Mouse (Mus musculus) testis, postnatal 10 days (tissue): ENCODE measurements around the gene Hist1h3i.
"Not testable (repeated sequence)": the region's sequence is repeated elsewhere in the genome, so short reads cannot be mapped to it uniquely, and the experiment has no call there.

Experiments used
- DNase-seq: peaks from one replicate; pipeline ENCODE4 v3.0.0; 2021; ENCODE audit warnings: low spot score

Hist1h3i gene

DNA sequence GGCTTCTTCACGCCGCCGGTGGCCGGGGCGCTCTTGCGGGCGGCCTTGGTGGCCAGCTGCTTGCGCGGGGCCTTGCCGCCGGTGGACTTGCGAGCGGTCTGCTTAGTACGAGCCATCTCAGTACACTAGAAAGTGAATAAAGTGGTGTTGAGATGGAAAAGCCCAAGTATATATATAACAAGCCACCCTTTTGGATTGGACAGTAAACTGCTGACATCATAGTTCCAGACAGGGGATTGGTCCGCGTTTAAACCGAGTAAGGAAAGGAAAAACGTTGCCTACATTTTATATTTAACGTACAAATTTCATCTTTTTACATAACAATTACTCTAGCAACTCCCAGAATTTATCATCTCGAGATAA, at the start of gene Hist1h3i:
Hist1h3i (minus strand) TSS at position 116 of the 363 bp plus-strand sequence.
- DNase-seq, result no peak

DNA sequence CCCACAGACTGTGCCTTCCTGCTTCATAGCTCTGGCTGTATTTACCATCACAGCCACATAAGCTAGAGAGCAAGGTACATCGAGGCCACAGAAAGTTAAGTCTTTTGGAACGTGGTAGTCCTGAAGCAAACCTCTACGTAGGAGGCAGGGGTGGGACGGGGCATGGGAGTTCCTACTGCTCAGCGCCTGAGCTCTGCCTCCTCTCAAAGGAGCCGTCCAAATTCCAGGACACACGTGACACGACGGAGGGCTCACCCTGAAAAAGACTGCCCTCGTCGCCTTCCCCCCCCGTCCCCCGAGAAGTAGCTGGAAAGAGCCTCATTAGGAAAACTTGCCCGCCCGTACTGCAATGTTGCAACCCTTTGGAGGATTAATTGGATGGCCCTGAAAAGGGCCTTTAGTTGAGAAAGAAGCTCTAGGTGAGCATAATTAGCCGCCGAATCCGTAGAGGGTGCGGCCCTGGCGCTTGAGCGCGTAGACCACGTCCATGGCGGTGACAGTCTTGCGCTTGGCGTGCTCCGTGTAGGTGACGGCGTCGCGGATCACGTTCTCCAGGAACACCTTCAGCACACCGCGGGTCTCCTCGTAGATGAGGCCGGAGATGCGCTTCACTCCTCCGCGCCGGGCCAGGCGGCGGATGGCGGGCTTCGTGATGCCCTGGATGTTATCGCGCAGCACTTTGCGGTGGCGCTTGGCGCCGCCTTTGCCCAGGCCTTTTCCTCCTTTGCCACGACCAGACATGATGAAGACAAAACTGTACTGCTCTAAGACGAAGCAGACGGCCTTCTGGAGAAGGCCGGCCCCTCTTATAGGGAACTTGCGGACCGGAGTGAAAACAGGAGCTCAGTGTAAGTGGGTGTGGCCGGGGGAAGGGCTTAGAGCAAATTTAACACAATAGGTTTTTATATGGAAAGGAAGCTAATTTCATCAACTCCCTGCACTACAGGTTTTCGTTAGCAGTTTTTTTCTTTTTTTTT, 48.5 kb upstream of the Hist1h3i start, which contains the start of gene Hist1h4n:
Hist1h4n (minus strand) TSS at position 779 of the 977 bp plus-strand sequence.
- not testable (repeated sequence) for DNase-seq

DNA sequence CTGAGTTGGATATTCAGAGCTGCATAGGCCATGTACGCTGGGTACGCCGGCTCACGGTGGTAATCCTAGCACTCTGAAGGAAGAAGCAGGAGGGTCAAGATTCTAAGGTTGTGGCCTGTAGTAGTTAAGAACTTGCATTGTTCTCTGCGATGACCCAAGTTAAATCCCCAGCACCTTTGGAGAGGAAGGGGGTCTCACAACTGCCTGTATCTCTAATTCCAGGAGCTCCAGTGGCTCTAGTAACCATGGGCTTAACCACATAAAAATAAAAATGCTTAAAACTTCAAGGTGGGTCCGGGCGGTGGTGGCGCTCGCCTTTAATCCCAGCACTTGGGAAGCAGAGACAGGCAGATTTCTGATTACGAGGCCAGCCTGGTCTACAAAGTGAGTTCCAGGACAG, 47.2 kb upstream of the Hist1h3i start:
- DNase-seq, result no peak

DNA sequence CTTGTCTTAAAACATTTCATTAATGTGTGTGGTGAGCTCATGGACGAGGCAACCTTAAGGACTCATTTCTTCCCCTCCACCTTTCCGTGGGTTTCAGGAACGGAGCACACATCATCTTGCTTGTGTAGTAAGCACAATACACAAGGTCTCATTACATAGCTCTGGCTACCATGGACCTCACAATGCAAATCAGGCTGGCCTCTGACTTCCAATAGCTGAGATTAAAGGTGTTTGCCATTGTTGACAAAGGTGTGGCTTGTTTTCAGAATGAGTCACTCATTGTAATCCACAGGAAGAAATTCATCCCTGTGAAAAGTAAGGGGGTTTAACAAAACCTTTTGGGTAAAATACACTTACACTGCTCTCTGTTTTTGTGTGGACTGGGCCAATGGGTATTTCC, 45.3 kb upstream of the Hist1h3i start:
- no peak for DNase-seq

DNA sequence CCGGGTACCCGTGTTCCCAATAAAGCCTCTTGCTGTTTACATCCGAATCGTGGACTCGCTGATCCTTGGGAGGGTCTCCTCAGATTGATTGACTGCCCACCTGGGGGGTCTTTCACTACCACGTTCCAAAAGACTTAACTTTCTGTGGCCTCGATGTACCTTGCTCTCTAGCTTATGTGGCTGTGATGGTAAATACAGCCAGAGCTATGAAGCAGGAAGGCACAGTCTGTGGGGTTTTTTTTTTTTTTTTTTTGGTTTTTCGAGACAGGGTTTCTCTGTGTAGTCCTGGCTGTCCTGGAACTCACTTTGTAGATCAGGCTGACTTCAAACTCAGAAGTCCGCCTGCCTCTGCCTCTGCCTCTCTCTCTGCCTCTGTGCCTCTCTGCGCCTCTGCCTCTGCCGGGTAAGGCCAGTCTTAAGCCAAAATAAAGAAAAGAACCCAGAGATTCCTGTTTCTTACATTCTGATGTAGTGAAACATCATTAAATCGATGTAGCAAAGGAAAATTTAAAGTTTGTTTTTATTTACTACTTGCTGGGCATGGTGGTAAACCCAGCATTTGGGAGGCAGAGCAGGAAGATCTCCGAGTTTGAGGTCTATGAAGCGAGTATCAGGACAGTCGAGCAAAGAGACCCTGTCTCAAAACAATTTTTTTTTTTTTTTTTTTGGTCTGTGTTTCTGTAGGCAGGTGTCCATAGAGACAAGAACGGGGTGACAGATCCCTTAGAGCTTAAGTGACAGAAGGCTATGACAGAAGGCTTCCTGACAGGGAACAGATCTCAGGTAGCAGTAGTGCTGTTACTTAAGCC, 37.1 kb upstream of the Hist1h3i start:
- not testable (repeated sequence) for DNase-seq

DNA sequence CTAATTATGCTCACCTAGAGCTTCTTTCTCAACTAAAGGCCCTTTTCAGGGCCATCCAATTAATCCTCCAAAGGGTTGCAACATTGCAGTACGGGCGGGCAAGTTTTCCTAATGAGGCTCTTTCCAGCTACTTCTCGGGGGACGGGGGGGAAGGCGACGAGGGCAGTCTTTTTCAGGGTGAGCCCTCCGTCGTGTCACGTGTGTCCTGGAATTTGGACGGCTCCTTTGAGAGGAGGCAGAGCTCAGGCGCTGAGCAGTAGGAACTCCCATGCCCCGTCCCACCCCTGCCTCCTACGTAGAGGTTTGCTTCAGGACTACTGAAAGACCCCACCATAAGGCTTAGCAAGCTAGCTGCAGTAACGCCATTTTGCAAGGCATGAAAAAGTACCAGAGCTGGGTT, 28.9 kb upstream of the Hist1h3i start:
- not testable (repeated sequence) for DNase-seq

DNA sequence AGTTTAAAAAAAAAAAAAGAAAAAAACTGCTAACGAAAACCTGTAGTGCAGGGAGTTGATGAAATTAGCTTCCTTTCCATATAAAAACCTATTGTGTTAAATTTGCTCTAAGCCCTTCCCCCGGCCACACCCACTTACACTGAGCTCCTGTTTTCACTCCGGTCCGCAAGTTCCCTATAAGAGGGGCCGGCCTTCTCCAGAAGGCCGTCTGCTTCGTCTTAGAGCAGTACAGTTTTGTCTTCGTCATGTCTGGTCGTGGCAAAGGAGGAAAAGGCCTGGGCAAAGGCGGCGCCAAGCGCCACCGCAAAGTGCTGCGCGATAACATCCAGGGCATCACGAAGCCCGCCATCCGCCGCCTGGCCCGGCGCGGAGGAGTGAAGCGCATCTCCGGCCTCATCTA, 28.4 kb upstream of the Hist1h3i start, which contains the start of gene Hist1h4m:
Hist1h4m (plus strand) TSS at position 208 of the 400 bp plus-strand sequence.
- not testable (repeated sequence) for DNase-seq

DNA sequence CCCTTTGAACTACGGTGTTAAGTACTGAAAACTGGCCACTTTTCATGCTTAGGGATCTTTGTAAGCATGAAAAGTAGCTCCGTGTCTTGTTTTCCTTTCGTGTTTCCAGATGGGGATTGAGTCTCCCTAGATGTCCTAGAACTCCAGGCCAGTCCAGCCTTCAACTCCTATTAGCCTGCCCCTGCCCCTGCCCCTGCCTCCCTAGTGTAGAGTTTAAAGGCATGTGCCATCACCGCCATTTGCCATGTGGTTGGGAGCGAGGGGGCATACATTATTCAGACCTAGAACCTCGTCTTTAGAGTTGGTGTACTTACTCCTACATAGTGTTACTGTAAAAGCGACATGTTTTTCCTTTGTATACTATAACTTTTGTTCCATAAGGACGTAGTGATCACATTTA, 27.9 kb upstream of the Hist1h3i start:
- not testable (repeated sequence) for DNase-seq

DNA sequence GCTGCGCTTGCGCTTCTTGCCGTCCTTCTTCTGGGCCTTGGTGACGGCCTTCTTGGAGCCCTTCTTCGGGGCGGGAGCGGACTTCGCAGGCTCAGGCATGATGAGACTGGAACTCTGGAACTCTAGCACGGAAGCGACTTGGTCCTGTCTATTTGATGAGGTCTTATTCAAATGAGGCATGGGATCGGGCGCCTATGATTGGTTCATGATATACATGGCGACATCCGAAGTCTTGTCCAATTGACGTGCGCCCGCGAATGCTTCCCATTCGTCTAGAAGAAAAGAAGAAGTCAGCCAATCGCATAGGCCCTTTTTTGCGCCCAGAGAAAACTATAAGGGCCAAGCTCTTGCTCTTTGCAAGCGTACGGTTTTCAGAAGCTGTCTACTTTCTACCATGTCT, 26.9 kb upstream of the Hist1h3i start, which contains the start of the genes Hist1h2bq and Hist1h2ao:
Hist1h2bq (minus strand) TSS at position 125 of the 400 bp plus-strand sequence.
Hist1h2ao (plus strand) TSS at position 393 of the 400 bp plus-strand sequence.
- DNase-seq, result not testable (repeated sequence)

DNA sequence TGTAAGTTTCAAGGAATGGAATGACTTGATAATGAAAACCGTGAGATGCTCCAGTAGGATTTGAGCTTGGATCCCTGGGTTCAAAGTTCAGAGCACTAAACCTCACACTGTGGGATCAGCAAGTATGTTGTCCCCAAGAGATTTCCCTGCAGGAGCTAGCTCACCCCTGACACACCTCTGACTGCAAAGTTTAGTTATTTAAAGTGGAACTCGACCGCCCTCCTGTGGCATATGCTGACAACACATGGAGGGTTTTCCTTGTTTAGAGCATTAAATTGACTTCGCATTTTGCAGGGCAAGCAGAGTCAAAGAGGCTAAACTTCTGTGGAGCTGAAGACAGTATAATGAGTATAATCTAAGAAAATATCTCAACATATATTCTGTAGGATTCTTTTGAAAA, 19.9 kb upstream of the Hist1h3i start:
- DNase-seq, result not testable (repeated sequence)

DNA sequence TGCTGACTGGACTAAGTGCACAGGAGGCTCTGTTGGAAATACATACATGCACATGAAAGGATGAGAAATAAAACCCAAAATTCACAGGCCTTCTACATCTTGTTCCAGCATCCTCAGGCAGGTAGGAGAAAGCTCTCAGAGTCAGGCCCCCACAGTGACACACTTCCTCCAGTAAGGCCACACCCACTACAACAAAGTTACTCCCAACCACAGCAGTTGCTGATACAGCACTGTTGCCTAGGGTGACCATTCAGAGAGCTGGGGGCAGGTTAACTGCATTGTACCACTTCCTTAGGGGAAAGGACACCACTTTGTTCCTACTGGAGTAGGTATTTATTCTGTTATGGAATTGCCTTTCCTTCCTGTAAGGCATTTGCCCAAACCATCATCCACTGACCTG, 14.0 kb upstream of the Hist1h3i start:
- not testable (repeated sequence) for DNase-seq

DNA sequence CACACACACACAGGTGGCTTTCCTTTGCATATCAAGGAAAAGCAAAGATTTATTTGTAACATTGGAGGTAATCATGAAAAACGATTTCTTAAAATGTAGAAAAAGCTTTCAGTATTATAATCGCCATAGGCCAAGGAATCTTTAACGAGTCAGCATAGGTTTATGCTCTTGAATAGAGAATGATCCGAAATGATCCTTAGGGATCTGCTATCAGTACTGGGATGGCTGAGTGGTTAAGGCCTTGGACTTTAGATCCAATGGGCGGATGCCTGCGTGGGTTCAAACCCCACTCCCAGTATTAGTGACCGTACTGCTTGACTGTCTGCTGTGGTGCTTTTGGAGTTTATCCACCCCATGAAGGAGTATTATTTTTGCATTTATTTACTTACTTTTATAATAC, 12.4 kb upstream of the Hist1h3i start:
- DNase-seq, result no peak

DNA sequence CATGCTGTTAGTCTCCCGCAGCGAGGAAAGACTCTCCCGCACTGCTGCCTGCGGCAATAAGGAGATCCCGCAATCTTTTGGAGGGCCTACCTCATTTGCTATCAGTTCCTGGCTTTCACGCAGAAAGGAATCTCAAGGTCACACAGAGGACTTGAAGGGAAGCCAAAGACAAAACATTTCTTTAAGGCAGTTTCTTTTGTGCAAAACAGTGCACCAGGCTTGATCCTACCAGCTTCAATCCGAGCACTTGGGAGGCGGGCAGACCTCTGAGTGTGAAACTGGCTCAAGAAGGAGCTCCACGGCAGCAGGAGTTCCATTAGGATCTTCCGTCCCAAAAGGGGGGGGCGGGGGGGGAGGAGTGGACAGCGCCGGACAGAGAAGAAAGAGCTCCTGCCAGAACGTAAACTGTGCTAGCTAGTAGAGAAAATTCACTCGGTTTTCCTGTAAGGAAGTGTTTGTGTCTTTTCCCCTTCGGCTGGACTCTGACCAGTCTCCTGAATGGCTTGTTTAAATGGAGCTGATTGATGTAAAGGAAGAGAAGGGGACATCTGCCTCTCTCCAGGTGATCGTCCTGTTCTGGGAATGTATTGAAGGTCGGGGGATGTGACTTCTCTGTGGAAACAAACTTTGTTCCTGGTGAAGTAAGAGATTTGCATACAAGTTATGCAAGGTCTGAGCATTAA, 7.6 kb upstream of the Hist1h3i start:
- DNase-seq, result peak; percentile 43

DNA sequence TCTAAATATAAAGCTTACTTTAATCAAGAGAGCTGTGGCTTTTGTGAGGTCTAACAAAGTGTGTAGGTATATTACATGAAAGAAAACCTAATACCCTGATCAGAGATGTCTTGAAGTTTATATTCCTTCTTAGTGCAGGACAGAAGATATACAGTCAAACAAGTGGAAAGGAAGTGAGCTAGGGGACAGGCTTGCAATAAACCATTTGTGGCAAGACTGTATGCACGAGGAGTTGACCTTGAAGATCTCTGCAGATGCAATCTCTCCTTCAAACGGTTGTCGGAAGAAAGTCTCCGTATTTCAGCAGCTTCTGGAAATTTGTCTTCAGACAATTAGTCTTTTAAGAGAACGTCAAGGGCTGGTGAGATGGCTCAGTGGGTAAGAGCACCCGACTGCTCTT, 6.8 kb upstream of the Hist1h3i start:
- peak; percentile 12 for DNase-seq

DNA sequence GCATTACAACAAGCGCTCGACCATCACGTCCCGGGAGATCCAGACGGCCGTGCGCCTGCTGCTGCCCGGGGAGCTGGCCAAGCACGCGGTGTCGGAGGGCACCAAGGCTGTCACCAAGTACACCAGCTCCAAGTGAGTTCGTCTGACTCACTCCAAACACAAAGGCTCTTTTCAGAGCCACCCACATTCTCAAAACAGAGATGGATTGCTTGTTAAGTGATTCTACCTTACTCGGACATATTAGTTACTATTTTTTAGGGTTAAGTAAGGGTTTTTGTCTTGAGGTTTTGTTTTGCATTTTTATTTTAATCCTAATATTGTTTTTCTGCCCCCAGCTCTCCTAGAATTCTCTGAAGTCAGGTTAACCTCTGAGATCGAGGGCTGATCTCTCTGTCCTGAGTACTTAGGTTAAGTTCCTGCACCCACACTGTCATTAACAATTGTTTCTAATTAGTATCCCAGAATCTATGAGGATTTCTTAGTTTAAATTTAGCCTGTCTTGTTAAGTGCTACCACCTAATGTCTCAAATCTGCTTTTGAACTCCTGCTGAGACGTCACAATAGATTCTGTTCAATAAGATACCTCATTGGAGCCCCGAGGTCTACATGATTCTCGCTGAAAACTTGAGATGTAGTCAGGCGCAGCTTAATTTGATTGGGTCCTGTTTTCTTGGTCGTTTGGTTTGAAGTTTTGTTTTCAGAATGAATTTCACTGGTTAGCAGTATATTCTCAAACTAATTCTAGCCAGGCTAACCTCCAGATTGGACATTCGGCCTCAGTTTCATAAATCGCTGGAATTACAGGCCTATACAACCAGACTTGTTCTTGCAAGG, 4.8 kb upstream of the Hist1h3i start:
- no peak for DNase-seq

DNA sequence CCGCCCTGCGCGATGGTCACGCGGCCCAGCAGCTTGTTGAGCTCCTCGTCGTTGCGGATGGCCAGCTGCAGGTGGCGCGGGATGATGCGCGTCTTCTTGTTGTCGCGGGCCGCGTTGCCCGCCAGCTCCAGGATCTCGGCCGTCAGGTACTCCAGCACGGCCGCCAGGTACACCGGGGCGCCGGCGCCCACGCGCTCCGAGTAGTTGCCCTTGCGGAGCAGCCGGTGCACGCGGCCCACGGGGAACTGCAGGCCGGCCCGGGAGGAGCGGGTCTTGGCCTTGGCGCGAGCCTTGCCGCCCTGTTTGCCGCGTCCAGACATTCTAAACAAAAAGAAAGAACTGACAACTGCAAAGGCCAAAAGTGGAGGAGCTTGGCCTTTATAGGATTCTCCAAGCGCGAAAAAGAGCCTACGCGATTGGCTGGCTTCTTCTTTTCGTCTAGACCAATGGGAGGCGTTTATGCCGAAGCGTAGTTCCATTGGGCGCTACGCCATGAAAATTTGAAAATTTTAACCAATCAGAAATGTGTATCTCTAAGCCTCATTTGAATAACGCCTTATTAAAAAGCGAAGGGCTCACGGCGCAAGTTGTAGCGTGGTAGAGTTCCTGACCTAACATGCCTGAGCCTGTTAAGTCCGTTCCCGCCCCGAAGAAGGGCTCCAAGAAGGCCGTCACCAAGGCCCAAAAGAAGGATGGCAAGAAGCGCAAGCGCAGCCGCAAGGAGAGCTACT, 3.9 kb upstream of the Hist1h3i start, which contains the start of the genes Hist1h2an and Hist1h2bp:
Hist1h2an (minus strand) TSS at position 320 of the 731 bp plus-strand sequence.
Hist1h2bp (plus strand) TSS at position 563 of the 731 bp plus-strand sequence.
- DNase-seq, result peak; percentile 78

DNA sequence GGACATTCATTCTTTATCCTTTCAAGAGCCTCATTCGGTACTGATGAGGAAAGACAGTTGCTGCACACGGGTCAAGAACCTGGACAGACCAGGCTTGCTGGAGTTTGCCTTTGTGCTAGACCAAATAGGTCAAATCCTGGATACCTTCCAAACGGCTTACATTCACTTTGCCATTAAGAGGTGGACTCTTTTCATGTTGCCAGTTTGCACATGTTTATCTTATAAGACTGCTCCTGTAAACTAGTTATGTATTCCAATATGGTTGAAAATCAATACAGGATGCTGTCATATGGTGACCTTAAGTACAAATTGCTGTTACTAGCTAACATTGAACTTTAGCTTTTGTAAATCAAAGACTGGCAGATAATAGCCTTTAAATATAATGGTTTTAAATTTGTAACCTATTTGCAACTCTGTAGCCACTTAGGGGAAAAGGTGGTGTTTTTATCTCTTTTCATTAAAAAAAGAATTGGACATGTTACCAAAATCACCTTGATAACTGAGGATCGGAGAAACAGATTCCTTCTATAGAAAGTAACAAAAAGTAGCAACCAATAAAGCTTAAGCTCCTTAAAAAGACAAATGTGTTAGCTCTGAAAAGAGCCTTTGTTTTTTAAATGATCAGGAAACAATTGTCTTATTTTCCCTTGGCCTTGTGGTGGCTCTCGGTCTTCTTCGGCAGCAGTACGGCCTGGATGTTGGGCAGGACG, 3.2 kb upstream of the Hist1h3i start:
- peak; percentile 36 for DNase-seq

DNA sequence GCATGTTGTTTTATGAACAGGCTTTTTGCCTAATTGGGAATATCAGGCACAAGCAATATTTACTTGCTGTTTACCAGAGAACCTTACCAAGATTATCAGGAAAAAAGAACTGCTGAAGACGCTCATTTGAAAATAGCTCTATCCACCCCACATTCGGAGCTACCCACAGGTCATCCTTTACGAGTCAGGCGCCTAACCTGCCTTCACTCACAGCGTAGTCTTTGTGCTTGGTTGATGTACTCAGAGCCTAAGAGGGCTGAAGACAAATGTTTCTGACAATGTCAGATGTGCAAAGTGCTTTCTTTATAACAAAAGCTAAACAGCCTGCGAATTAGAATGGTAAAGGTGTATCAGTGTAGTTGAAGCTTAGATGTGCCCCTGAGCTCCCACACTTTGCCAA, 1.1 kb upstream of the Hist1h3i start:
- peak; percentile 10 for DNase-seq

DNA sequence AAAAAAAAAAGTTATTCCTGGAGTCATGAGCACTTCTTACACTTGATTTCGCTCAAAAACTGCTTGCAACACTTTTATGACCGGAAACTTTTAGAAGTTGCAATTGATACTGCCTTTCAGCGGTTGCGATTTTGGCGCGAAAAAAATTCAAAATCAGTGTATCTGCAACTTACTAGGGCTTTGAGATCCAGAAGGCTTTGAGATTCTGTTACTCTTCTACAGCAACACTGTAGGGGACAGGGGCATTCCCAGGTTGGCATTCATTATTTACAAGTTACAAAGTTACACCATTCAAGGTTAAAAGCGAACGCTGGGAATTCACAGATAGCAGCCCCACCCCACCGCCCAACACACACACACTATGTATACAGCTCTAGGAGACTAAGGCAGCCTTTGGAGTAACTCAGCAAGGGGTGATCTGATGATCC, 578 bp upstream of the Hist1h3i start:
- DNase-seq, result no peak
